Comparison of ENCODE assay signal across 15 mouse cellular contexts in the genomic region with DNA sequence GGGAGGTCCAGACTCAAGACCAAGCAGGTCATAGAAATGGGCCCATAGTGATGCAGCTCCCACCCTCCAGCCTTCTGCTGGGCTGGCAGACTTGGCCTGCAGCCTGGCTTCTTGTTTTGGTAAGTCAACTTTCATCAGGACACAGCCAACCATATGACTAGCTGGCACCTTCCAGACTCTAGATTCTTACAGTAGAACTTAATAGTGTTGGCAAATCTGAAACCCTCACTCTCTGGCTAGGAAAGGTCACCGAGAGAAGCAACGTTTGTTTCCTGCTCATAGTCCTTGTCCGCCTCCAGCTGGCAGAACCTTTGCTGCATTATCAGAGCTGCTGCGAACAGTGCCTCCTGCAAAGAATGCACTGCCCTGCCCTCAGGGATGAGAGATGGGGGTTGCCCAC. TPM values are rescaled to one million over a fixed set of nuclear protein-coding genes. Genes with fewer than 3 reads are reported as not detected.
DNase-seq lines count a peak whose midpoint lies in the region; ATAC-seq and TF ChIP-seq lines count a peak whose summit lies in the region.
"Had no signal": no experiment of that assay in that cellular context is flagged by ENCODE, and none has a peak within 500 bp of the region (broad histone marks: within the 10 kb centered on the region; RNA-seq: fewer than 3 reads in every experiment).

No protein-coding gene starts in this region.

- H3K4me1 ChIP-seq in hindbrain, postnatal 0 days (ENCODE audit: insufficient read depth, low read length), result peaks cover 10% of the 10 kb centered on the region; the same call in 1 of the 2 replicates
- peaks cover 8% of the 10 kb centered on the region; the same call in 1 of the 2 replicates for H3K4me1 ChIP-seq in hindbrain, embryonic 16.5 days (ENCODE audit: control insufficient read depth, insufficient read depth, low read depth, low read length)
- 0 out of 2 replicates have a peak, but pooled peaks cover 2% of the 10 kb centered on the region for H3K4me1 ChIP-seq in liver, postnatal 0 days (ENCODE audit: insufficient read depth)
- H3K4me1 ChIP-seq: liver, embryonic 15.5 days had no signal

- DNase-seq in cerebellum, postnatal 10 days, result peak; percentile 70 to 80
- no peak for DNase-seq in cerebellum, adult 11 months
- peak; percentile 34 for DNase-seq in hindbrain, postnatal 0 days (ENCODE audit: low spot score)
- DNase-seq in liver, postnatal 0 days, result no peak
- DNase-seq in liver, result no peak
- peak; percentile 27 for DNase-seq in heart, postnatal 4 days
- DNase-seq: adrenal gland, postnatal 36 days; B cell, adult 2 months; spleen, adult 18-20 months had no signal

- no peak overlapping the region for H3K4me3 ChIP-seq in hindbrain, postnatal 0 days (ENCODE audit: low read length)
- no peak overlapping the region for H3K4me3 ChIP-seq in hindbrain, embryonic 16.5 days (ENCODE audit: low read length)
- H3K4me3 ChIP-seq in liver, postnatal 0 days (ENCODE audit: low read depth, low read length), result no peak overlapping the region
- H3K4me3 ChIP-seq: embryonic facial prominence, embryonic 10.5 days; liver, embryonic 15.5 days had no signal

- ATAC-seq in hindbrain, postnatal 0 days, result no peak
- ATAC-seq in hindbrain, embryonic 16.5 days, result no peak
- no peak for ATAC-seq in liver, postnatal 0 days

- H3K27ac ChIP-seq in hindbrain, postnatal 0 days, result no peak overlapping the region
- no peak overlapping the region for H3K27ac ChIP-seq in hindbrain, embryonic 16.5 days (ENCODE audit: low read depth, low read length)
- no peak overlapping the region for H3K27ac ChIP-seq in liver, postnatal 0 days (ENCODE audit: low read depth)
- H3K27ac ChIP-seq: liver, embryonic 15.5 days had no signal

- 64% methylated on average over 4 of the region's 4 CpGs for WGBS in hindbrain, postnatal 0 days
- WGBS in hindbrain, embryonic 16.5 days, result 69% methylated on average over 4 of the region's 4 CpGs
- 63% methylated on average over 4 of the region's 4 CpGs for WGBS in liver, postnatal 0 days (ENCODE audit: insufficient replicate concordance)

- H3K27me3 ChIP-seq in hindbrain, postnatal 0 days (ENCODE audit: insufficient read depth, low read length), result no peaks in the 10 kb centered on the region
- H3K27me3 ChIP-seq in hindbrain, embryonic 16.5 days (replicated peaks; ENCODE audit: control insufficient read depth, insufficient read depth, low read length), result no peaks in the 10 kb centered on the region
- H3K27me3 ChIP-seq in liver, postnatal 0 days (ENCODE audit: insufficient read depth, low read length), result no peaks in the 10 kb centered on the region
- H3K27me3 ChIP-seq: liver, embryonic 15.5 days had no signal

- no peak overlapping the region for H3K9ac ChIP-seq in hindbrain, postnatal 0 days (replicated peaks; ENCODE audit: low read length)
- H3K9ac ChIP-seq in hindbrain, embryonic 16.5 days (ENCODE audit: low read depth, low read length), result no peak overlapping the region
- H3K9ac ChIP-seq in liver, postnatal 0 days (replicated peaks), result no peak overlapping the region
- H3K9ac ChIP-seq: liver, embryonic 15.5 days had no signal

- TF ChIP-seq EP300 in liver, postnatal 0 days (IDR thresholded peaks at IDR 0.05; ENCODE audit: low read depth), result no peak

- no peaks in the 10 kb centered on the region for H3K9me3 ChIP-seq in hindbrain, postnatal 0 days (ENCODE audit: low read length)
- no peaks in the 10 kb centered on the region for H3K9me3 ChIP-seq in hindbrain, embryonic 16.5 days (ENCODE audit: control insufficient read depth, low read length)
- H3K9me3 ChIP-seq in liver, postnatal 0 days (ENCODE audit: low read length), result no peaks in the 10 kb centered on the region
- H3K9me3 ChIP-seq: embryonic facial prominence, embryonic 10.5 days; liver, embryonic 15.5 days had no signal

- peak; percentile 5; the same call in 1 of the 2 replicates for TF ChIP-seq CTCF in hindbrain, postnatal 0 days (IDR thresholded peaks at IDR 0.05; ENCODE audit: low read depth)
- peak; percentile 36 for TF ChIP-seq CTCF in liver, postnatal 0 days (IDR thresholded peaks at IDR 0.05; ENCODE audit: low read depth)

- no peak overlapping the region for H3K4me2 ChIP-seq in hindbrain, postnatal 0 days (ENCODE audit: low read depth, low read length)
- no peak overlapping the region for H3K4me2 ChIP-seq in hindbrain, embryonic 16.5 days (ENCODE audit: low read length)
- no peak overlapping the region for H3K4me2 ChIP-seq in liver, postnatal 0 days (ENCODE audit: low read depth, low read length)
- H3K4me2 ChIP-seq: liver, embryonic 15.5 days had no signal

- no peaks in the 10 kb centered on the region for H3K36me3 ChIP-seq in hindbrain, postnatal 0 days (ENCODE audit: insufficient read depth, low read length)
- no peaks in the 10 kb centered on the region for H3K36me3 ChIP-seq in hindbrain, embryonic 16.5 days (ENCODE audit: control insufficient read depth, insufficient read depth, low read length)
- no peaks in the 10 kb centered on the region for H3K36me3 ChIP-seq in liver, postnatal 0 days (replicated peaks; ENCODE audit: insufficient read depth, low read length)
- H3K36me3 ChIP-seq: embryonic facial prominence, embryonic 10.5 days; liver, embryonic 15.5 days had no signal

RNA-seq across cellular contexts. Expression of a gene that starts 1.5 kb away (rescaled TPM):
- total RNA-seq in hindbrain, postnatal 0 days (2014; rRNA removed), result not detected in 2 replicates
- not detected in 2 replicates for polyA plus RNA-seq in hindbrain, postnatal 0 days (2015; fragmentation: Nextera tagmentation; extraction: Ambion mirVana)
- polyA plus RNA-seq in hindbrain, embryonic 16.5 days (2015; fragmentation: Nextera tagmentation; extraction: Ambion mirVana), result not detected in 2 replicates
- not detected in 2 replicates for polyA plus RNA-seq in liver, postnatal 0 days (2015; fragmentation: Nextera tagmentation; extraction: Ambion mirVana)
- total RNA-seq in heart, postnatal 4 days (2021), result not detected
- total RNA-seq: adrenal gland, postnatal 36 days had no signal
- polyA plus RNA-seq: embryonic facial prominence, embryonic 10.5 days; hindbrain, embryonic 11.5 days; liver, embryonic 15.5 days; neural tube, embryonic 14.5 days; stomach, embryonic 16.5 days had no signal

RNA-seq across cellular contexts. Expression of a gene that starts 54.7 kb away (rescaled TPM):
- total RNA-seq in hindbrain, postnatal 0 days (2014; rRNA removed), result 87.7 and 135 TPM in 2 replicates
- polyA plus RNA-seq in hindbrain, postnatal 0 days (2015; fragmentation: Nextera tagmentation; extraction: Ambion mirVana), result 35.8 and 37.1 TPM in 2 replicates
- polyA plus RNA-seq in hindbrain, embryonic 16.5 days (2015; fragmentation: Nextera tagmentation; extraction: Ambion mirVana), result 31.9 and 34.6 TPM in 2 replicates
- polyA plus RNA-seq in liver, postnatal 0 days (2015; fragmentation: Nextera tagmentation; extraction: Ambion mirVana), result 26.9 and 28.1 TPM in 2 replicates
- 10 to 100 TPM; 22.4 to 23.0 TPM for total RNA-seq in heart, postnatal 4 days (2021)

Comparison
In these comparisons a context has a peak if more than half of its experiments do, and no peak if none do; other contexts are left out.
1. DNase-seq: peak in cerebellum, postnatal 10 days (2 of 2), hindbrain, postnatal 0 days (single experiment) and heart, postnatal 4 days (single experiment); none in cerebellum, adult 11 months (single experiment), liver, postnatal 0 days (single experiment) and liver (single experiment).